Mouse (Mus musculus): ENCODE results near the gene Pdcd11. TPM values are rescaled to one million over a fixed set of nuclear protein-coding genes. Genes with fewer than 3 reads are reported as not detected.

The Pdcd11 gene
- polyA plus RNA-seq, 1 experiment from 2014 or later, result 7.3 TPM

- no peak for ATAC-seq (ENCODE audit: low FRiP score, low TSS enrichment)
These were observed 60.9 kb downstream of the Pdcd11 start for GRCm38 (mm10) chr19:47151332-47152061.

GRCm38 (mm10) chr19:47152062-47152369 is 61.4 kb downstream of the Pdcd11 start:
- peak overlapping the region; percentile 34 for H3K4me3 ChIP-seq (replicated peaks; ENCODE audit: low read depth, low read length)
- ATAC-seq (ENCODE audit: low FRiP score, low TSS enrichment) (no peak), DNase-seq (no peak)
- peak overlapping the region; percentile 56 for H3K4me2 ChIP-seq (ENCODE audit: low read length)
- H3K27ac ChIP-seq (replicated peaks; ENCODE audit: low read depth, low read length), result no peak overlapping the region
- H3K36me3 ChIP-seq (ENCODE audit: control insufficient read depth, insufficient read depth, low read length), result no peaks in the 10 kb centered on the region
- 56% methylated on average over 12 of the region's 12 CpGs for WGBS
- H3K9me3 ChIP-seq (ENCODE audit: control insufficient read depth, low read length), result no peaks in the 10 kb centered on the region
- no peaks in the 10 kb centered on the region; the same call in 1 of the 2 replicates for H3K4me1 ChIP-seq (ENCODE audit: control insufficient read depth, insufficient read depth, low read length)
- H3K9ac ChIP-seq (replicated peaks; ENCODE audit: low read length), result peak overlapping the region; percentile 36
- no peaks in the 10 kb centered on the region for H3K27me3 ChIP-seq (ENCODE audit: control insufficient read depth, insufficient read depth, low read length)

More at GRCm38 (mm10) chr19:47151332-47152061, 60.9 kb downstream of the Pdcd11 start:
- Histone ChIP-seq H3K4me1 (ENCODE audit: control insufficient read depth, insufficient read depth, low read length) (no peaks in the 10 kb centered on the region; the same call in 1 of the 2 replicates), H3K27me3 (ENCODE audit: control insufficient read depth, insufficient read depth, low read length) (no peaks in the 10 kb centered on the region), H3K36me3 (ENCODE audit: control insufficient read depth, insufficient read depth, low read length) (no peaks in the 10 kb centered on the region), H3K9me3 (ENCODE audit: control insufficient read depth, low read length) (no peaks in the 10 kb centered on the region), H3K27ac (replicated peaks; ENCODE audit: low read depth, low read length) (no peak overlapping the region), H3K4me2 (ENCODE audit: low read length) (peak overlapping the region; percentile 56), H3K9ac (replicated peaks; ENCODE audit: low read length) (peak overlapping the region; percentile 36), H3K4me3 (replicated peaks; ENCODE audit: low read depth, low read length) (peak overlapping the region; percentile 34)
- 26% methylated on average over 32 of the region's 32 CpGs for WGBS
- peak; percentile 75 for DNase-seq

- DNase-seq (no peak), ATAC-seq (ENCODE audit: low FRiP score, low TSS enrichment) (no peak)
- Histone ChIP-seq H3K9me3 (ENCODE audit: control insufficient read depth, low read length) (no peaks in the 10 kb centered on the region), H3K36me3 (ENCODE audit: control insufficient read depth, insufficient read depth, low read length) (no peaks in the 10 kb centered on the region), H3K4me1 (ENCODE audit: control insufficient read depth, insufficient read depth, low read length) (no peaks in the 10 kb centered on the region; the same call in 1 of the 2 replicates), H3K4me2 (ENCODE audit: low read length) (no peak overlapping the region), H3K27me3 (ENCODE audit: control insufficient read depth, insufficient read depth, low read length) (no peaks in the 10 kb centered on the region), H3K4me3 (replicated peaks; ENCODE audit: low read depth, low read length) (no peak overlapping the region), H3K9ac (replicated peaks; ENCODE audit: low read length) (no peak overlapping the region), H3K27ac (replicated peaks; ENCODE audit: low read depth, low read length) (no peak overlapping the region)
- WGBS, result 90% methylated on average over 7 of the region's 7 CpGs
These were observed 63.2 kb downstream of the Pdcd11 start for GRCm38 (mm10) chr19:47153767-47154166.

GRCm38 (mm10) chr19:47157664-47158063 is 67.1 kb downstream of the Pdcd11 start, which contains the start of gene Calhm3:
Gene Calhm3 (minus strand): TSS chr19:47157764.
- ATAC-seq (ENCODE audit: low FRiP score, low TSS enrichment) (no peak), DNase-seq (no peak)
- WGBS, result 85% methylated on average over 11 of the region's 11 CpGs
- no peaks in the 10 kb centered on the region for H3K27me3 ChIP-seq (ENCODE audit: control insufficient read depth, insufficient read depth, low read length)
- no peaks in the 10 kb centered on the region for H3K36me3 ChIP-seq (ENCODE audit: control insufficient read depth, insufficient read depth, low read length)
- no peak within 1 kb of the TSS for H3K27ac ChIP-seq (replicated peaks; ENCODE audit: low read depth, low read length)
- no peaks in the 10 kb centered on the region for H3K4me1 ChIP-seq (ENCODE audit: control insufficient read depth, insufficient read depth, low read length)
- H3K9ac ChIP-seq (replicated peaks; ENCODE audit: low read length), result no peak within 1 kb of the TSS
- H3K4me3 ChIP-seq (replicated peaks; ENCODE audit: low read depth, low read length), result no peak within 1 kb of the TSS
- H3K9me3 ChIP-seq (ENCODE audit: control insufficient read depth, low read length), result no peaks in the 10 kb centered on the region
- no peak within 1 kb of the TSS for H3K4me2 ChIP-seq (ENCODE audit: low read length)

- no peak overlapping the region for H3K4me2 ChIP-seq (ENCODE audit: low read length)
- H3K36me3 ChIP-seq (ENCODE audit: control insufficient read depth, insufficient read depth, low read length), result no peaks in the 10 kb centered on the region
- no peaks in the 10 kb centered on the region for H3K27me3 ChIP-seq (ENCODE audit: control insufficient read depth, insufficient read depth, low read length)
- DNase-seq (no peak), ATAC-seq (ENCODE audit: low FRiP score, low TSS enrichment) (no peak)
- H3K4me1 ChIP-seq (ENCODE audit: control insufficient read depth, insufficient read depth, low read length), result no peaks in the 10 kb centered on the region
- H3K9ac ChIP-seq (replicated peaks; ENCODE audit: low read length), result no peak overlapping the region
- H3K27ac ChIP-seq (replicated peaks; ENCODE audit: low read depth, low read length), result no peak overlapping the region
- WGBS, result 70% methylated on average over 4 of the region's 4 CpGs
- H3K4me3 ChIP-seq (replicated peaks; ENCODE audit: low read depth, low read length), result no peak overlapping the region
- no peaks in the 10 kb centered on the region for H3K9me3 ChIP-seq (ENCODE audit: control insufficient read depth, low read length)
These were observed 71.1 kb downstream of the Pdcd11 start for GRCm38 (mm10) chr19:47161669-47162068.

- Histone ChIP-seq H3K9ac (replicated peaks; ENCODE audit: low read length) (no peak overlapping the region), H3K27me3 (ENCODE audit: control insufficient read depth, insufficient read depth, low read length) (no peaks in the 10 kb centered on the region), H3K36me3 (ENCODE audit: control insufficient read depth, insufficient read depth, low read length) (no peaks in the 10 kb centered on the region), H3K4me2 (ENCODE audit: low read length) (no peak overlapping the region), H3K4me1 (ENCODE audit: control insufficient read depth, insufficient read depth, low read length) (no peaks in the 10 kb centered on the region), H3K9me3 (ENCODE audit: control insufficient read depth, low read length) (no peaks in the 10 kb centered on the region), H3K27ac (replicated peaks; ENCODE audit: low read depth, low read length) (no peak overlapping the region), H3K4me3 (replicated peaks; ENCODE audit: low read depth, low read length) (no peak overlapping the region)
- no peak for ATAC-seq (ENCODE audit: low FRiP score, low TSS enrichment)
- DNase-seq, result no peak
- WGBS, result 94% methylated on average over 6 of the region's 6 CpGs
These were observed 72.7 kb downstream of the Pdcd11 start for GRCm38 (mm10) chr19:47163176-47163744.

- 9% methylated on average over 3 of the region's 3 CpGs for whole genome bisulfite sequencing
- no peak overlapping the region for H3K9ac ChIP-seq (replicated peaks; ENCODE audit: low read length)
- no peak overlapping the region for H3K4me3 ChIP-seq (replicated peaks; ENCODE audit: low read depth, low read length)
- no peaks in the 10 kb centered on the region for H3K4me1 ChIP-seq (ENCODE audit: control insufficient read depth, insufficient read depth, low read length)
- no peak overlapping the region for H3K27ac ChIP-seq (replicated peaks; ENCODE audit: low read depth, low read length)
- H3K27me3 ChIP-seq (ENCODE audit: control insufficient read depth, insufficient read depth, low read length), result no peaks in the 10 kb centered on the region
- H3K4me2 ChIP-seq (ENCODE audit: low read length), result no peak overlapping the region
- no peaks in the 10 kb centered on the region for H3K9me3 ChIP-seq (ENCODE audit: control insufficient read depth, low read length)
- no peak for ATAC-seq (ENCODE audit: low FRiP score, low TSS enrichment)
- H3K36me3 ChIP-seq (ENCODE audit: control insufficient read depth, insufficient read depth, low read length), result no peaks in the 10 kb centered on the region
- no peak for DNase-seq
These were observed 76.2 kb downstream of the Pdcd11 start for GRCm38 (mm10) chr19:47166758-47167157.

- ATAC-seq (ENCODE audit: low FRiP score, low TSS enrichment) (no peak), DNase-seq (no peak)
- 49% methylated on average over 7 of the region's 7 CpGs for WGBS
- no peak overlapping the region for H3K4me3 ChIP-seq (replicated peaks; ENCODE audit: low read depth, low read length)
- no peak overlapping the region for H3K4me2 ChIP-seq (ENCODE audit: low read length)
- no peaks in the 10 kb centered on the region for H3K9me3 ChIP-seq (ENCODE audit: control insufficient read depth, low read length)
- no peaks in the 10 kb centered on the region for H3K27me3 ChIP-seq (ENCODE audit: control insufficient read depth, insufficient read depth, low read length)
- H3K4me1 ChIP-seq (ENCODE audit: control insufficient read depth, insufficient read depth, low read length), result no peaks in the 10 kb centered on the region
- H3K9ac ChIP-seq (replicated peaks; ENCODE audit: low read length), result no peak overlapping the region
- H3K27ac ChIP-seq (replicated peaks; ENCODE audit: low read depth, low read length), result no peak overlapping the region
- no peaks in the 10 kb centered on the region for H3K36me3 ChIP-seq (ENCODE audit: control insufficient read depth, insufficient read depth, low read length)
These were observed 77.1 kb downstream of the Pdcd11 start for GRCm38 (mm10) chr19:47167617-47168214.
